Mouse (Mus musculus): ENCODE data around the gene Kcnq1. TPM values are rescaled to one million over a fixed set of nuclear protein-coding genes. Genes with fewer than 3 reads are reported as not detected.

Gene Kcnq1
- total and polyA plus RNA-seq, 2 experiments from 2014 or later: 1.00 to 2.0 TPM

- 84% methylated on average over 5 of the region's 5 CpGs for WGBS
- H3K27me3 ChIP-seq (ENCODE audit: insufficient read depth, low read length): no peaks in the 10 kb centered on the region
- DNase-seq (no peak), ATAC-seq (no peak)
- H3K4me3 ChIP-seq (ENCODE audit: low read depth, low read length): no peak overlapping the region
- H3K9ac ChIP-seq: no peak overlapping the region
- no peak overlapping the region for H3K4me2 ChIP-seq (ENCODE audit: low read depth)
- H3K36me3 ChIP-seq (ENCODE audit: insufficient read depth): no peaks in the 10 kb centered on the region
- H3K27ac ChIP-seq (ENCODE audit: low read depth, low read length): no peak overlapping the region
- no peaks in the 10 kb centered on the region for H3K9me3 ChIP-seq (ENCODE audit: low read length)
- no peak for TF ChIP-seq CTCF (IDR thresholded peaks at IDR 0.05; ENCODE audit: low read depth)
- no peaks in the 10 kb centered on the region for H3K4me1 ChIP-seq (ENCODE audit: insufficient read depth)
Observed at GRCm38 (mm10) chr7:143132815-143133214, 26.7 kb downstream of the Kcnq1 start.

DNA sequence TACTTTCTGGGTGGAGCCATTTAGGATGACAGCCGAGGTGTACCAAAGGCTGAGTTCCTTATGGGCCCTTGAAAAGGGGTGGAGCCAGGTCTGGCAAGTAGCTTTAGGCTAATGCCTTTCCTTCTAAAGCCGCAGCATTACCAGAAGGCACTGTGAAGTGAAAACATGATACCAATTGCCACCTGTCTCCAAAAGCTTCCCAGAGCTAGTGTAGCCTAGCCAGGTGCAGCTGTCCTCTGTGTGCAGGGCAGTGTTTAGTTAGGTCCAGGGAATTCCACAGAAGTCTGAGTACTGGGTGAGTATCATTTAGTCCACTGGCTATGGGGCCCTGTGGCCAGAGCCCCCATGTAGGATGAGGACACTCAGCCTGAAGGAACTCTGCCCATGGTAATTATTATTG lies 30.0 kb downstream of the Kcnq1 start:
- Histone ChIP-seq H3K27ac (ENCODE audit: low read depth, low read length) (no peak overlapping the region), H3K9me3 (ENCODE audit: low read length) (no peaks in the 10 kb centered on the region), H3K4me2 (ENCODE audit: low read depth) (no peak overlapping the region), H3K36me3 (ENCODE audit: insufficient read depth) (no peaks in the 10 kb centered on the region), H3K4me1 (ENCODE audit: insufficient read depth) (no peaks in the 10 kb centered on the region), H3K9ac (no peak overlapping the region), H3K27me3 (ENCODE audit: insufficient read depth, low read length) (no peaks in the 10 kb centered on the region), H3K4me3 (ENCODE audit: low read depth, low read length) (no peak overlapping the region)
- ATAC-seq (no peak), DNase-seq (no peak)
- WGBS: 75% methylated on average over 2 of the region's 2 CpGs
- TF ChIP-seq CTCF (IDR thresholded peaks at IDR 0.05; ENCODE audit: low read depth): no peak

DNA sequence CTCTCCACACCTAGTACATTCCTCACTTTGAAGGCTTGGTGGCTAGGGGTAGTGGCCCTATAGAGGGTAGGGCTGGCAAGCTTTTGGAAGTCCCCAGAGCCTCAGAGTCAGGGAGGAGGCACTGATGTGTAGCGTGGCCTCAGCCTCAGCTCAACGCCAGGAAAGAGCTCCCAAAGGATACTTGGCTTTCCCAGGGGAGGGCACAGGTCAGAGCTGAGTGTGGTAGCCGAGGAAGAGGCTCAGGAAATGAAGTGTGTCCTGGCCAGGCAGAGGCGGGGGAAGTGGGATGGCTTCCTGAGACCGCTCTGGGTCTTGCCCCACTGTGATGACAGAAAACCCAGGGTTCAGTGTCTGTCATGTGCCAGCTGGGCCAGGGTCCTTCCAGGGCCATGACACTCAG lies 30.4 kb downstream of the Kcnq1 start:
- TF ChIP-seq CTCF (IDR thresholded peaks at IDR 0.05; ENCODE audit: low read depth): no peak
- WGBS: 70% methylated on average over 5 of the region's 5 CpGs

GRCm38 (mm10) chr7:143138789-143139188 lies 32.6 kb downstream of the Kcnq1 start:
- ATAC-seq (no peak), DNase-seq (peak; percentile 38)
- H3K4me2 ChIP-seq (ENCODE audit: low read depth): no peak overlapping the region
- TF ChIP-seq CTCF (IDR thresholded peaks at IDR 0.05; ENCODE audit: low read depth): peak; percentile 63
- no peaks in the 10 kb centered on the region for H3K9me3 ChIP-seq (ENCODE audit: low read length)
- no peaks in the 10 kb centered on the region for H3K27me3 ChIP-seq (ENCODE audit: insufficient read depth, low read length)
- no peak overlapping the region for H3K9ac ChIP-seq
- no peak overlapping the region for H3K27ac ChIP-seq (ENCODE audit: low read depth, low read length)
- H3K4me3 ChIP-seq (ENCODE audit: low read depth, low read length): no peak overlapping the region
- H3K36me3 ChIP-seq (ENCODE audit: insufficient read depth): no peaks in the 10 kb centered on the region
- no peaks in the 10 kb centered on the region for H3K4me1 ChIP-seq (ENCODE audit: insufficient read depth)
- WGBS: 15% methylated on average over 1 of the region's 1 CpGs

More for the DNA sequence above, 30.4 kb downstream of the Kcnq1 start:
- no peak overlapping the region for H3K9ac ChIP-seq
- ATAC-seq: no peak
- DNase-seq: no peak
- no peaks in the 10 kb centered on the region for H3K36me3 ChIP-seq (ENCODE audit: insufficient read depth)
- no peaks in the 10 kb centered on the region for H3K27me3 ChIP-seq (ENCODE audit: insufficient read depth, low read length)
- no peaks in the 10 kb centered on the region for H3K9me3 ChIP-seq (ENCODE audit: low read length)
- no peak overlapping the region for H3K4me3 ChIP-seq (ENCODE audit: low read depth, low read length)
- H3K4me1 ChIP-seq (ENCODE audit: insufficient read depth): no peaks in the 10 kb centered on the region
- H3K27ac ChIP-seq (ENCODE audit: low read depth, low read length): no peak overlapping the region
- H3K4me2 ChIP-seq (ENCODE audit: low read depth): no peak overlapping the region

DNA sequence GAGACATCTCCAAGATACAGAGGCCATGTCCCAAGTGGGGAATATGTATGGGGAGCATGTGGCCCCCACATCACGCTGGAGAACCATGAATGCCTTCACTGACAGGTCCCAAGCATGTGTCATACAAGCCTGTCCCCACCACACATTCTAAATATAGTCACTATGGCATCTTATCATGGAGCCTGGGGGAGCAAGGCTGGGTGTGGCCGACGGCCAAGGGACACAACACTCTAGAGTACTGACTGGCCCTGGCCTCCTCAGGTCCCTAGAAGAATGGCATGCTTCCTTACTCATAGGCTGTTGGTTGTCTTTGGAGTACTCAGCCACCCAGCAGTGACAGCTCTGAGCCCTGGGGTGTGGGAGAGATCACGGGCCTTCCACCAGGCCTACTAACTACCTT lies 33.8 kb downstream of the Kcnq1 start:
- H3K4me2 ChIP-seq (ENCODE audit: low read depth): no peak overlapping the region
- DNase-seq (no peak), ATAC-seq (no peak)
- no peak overlapping the region for H3K27ac ChIP-seq (ENCODE audit: low read depth, low read length)
- WGBS: 80% methylated on average over 4 of the region's 4 CpGs
- no peaks in the 10 kb centered on the region for H3K9me3 ChIP-seq (ENCODE audit: low read length)
- H3K9ac ChIP-seq: no peak overlapping the region
- no peak overlapping the region for H3K4me3 ChIP-seq (ENCODE audit: low read depth, low read length)
- no peak for TF ChIP-seq CTCF (IDR thresholded peaks at IDR 0.05; ENCODE audit: low read depth)
- no peaks in the 10 kb centered on the region for H3K27me3 ChIP-seq (ENCODE audit: insufficient read depth, low read length)
- no peaks in the 10 kb centered on the region for H3K4me1 ChIP-seq (ENCODE audit: insufficient read depth)
- H3K36me3 ChIP-seq (ENCODE audit: insufficient read depth): no peaks in the 10 kb centered on the region

DNA sequence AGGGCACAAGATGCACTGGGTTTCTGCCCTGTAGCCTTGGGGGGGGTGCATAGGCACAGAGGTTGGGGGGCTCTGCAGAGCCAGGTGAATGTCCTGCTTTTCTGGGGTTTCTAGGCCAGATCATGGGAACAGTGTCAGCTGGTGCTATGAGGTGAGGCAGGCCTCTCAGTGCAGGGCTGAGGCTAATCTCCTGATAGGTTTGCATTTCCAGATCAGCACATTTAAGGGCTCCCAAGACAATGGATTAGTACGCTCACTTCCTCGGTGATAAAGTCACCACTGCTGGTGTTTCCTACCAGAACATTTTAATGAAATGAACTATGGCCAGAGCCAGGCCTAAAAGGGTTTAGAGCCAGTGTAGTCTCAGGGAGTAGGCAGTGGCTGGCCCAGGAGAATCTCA lies 36.5 kb downstream of the Kcnq1 start:
- H3K27ac ChIP-seq (ENCODE audit: low read depth, low read length): no peak overlapping the region
- H3K9me3 ChIP-seq (ENCODE audit: low read length): no peaks in the 10 kb centered on the region
- ATAC-seq: no peak
- no peak overlapping the region for H3K4me3 ChIP-seq (ENCODE audit: low read depth, low read length)
- no peaks in the 10 kb centered on the region for H3K27me3 ChIP-seq (ENCODE audit: insufficient read depth, low read length)
- H3K4me1 ChIP-seq (ENCODE audit: insufficient read depth): no peaks in the 10 kb centered on the region
- no peak overlapping the region for H3K9ac ChIP-seq
- no peak for DNase-seq
- 90% methylated on average over 2 of the region's 2 CpGs for WGBS
- TF ChIP-seq CTCF (IDR thresholded peaks at IDR 0.05; ENCODE audit: low read depth): no peak
- no peak overlapping the region for H3K4me2 ChIP-seq (ENCODE audit: low read depth)
- no peaks in the 10 kb centered on the region for H3K36me3 ChIP-seq (ENCODE audit: insufficient read depth)

DNA sequence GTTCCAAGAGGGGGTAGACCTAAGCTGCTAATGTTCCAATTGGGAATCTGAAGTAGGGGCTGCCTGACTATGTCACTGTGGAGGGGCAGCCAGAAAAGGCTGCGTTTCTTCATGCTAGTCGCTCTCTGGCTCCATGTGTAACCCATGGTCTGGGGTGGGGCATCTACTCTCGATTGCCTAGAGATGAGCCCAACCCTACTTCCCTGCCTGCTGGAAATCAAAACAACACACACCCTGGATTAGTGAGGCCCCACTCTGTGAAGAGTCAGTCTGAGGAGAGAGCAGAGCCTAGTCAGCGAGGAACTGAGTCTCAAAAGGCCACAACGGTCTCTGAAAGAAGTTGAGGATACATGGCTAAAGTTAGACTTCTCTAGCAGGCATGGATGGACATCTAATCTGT lies 40.9 kb downstream of the Kcnq1 start:
- H3K4me2 ChIP-seq (ENCODE audit: low read depth): no peak overlapping the region
- ATAC-seq: no peak
- 86% methylated on average over 5 of the region's 5 CpGs for WGBS

DNA sequence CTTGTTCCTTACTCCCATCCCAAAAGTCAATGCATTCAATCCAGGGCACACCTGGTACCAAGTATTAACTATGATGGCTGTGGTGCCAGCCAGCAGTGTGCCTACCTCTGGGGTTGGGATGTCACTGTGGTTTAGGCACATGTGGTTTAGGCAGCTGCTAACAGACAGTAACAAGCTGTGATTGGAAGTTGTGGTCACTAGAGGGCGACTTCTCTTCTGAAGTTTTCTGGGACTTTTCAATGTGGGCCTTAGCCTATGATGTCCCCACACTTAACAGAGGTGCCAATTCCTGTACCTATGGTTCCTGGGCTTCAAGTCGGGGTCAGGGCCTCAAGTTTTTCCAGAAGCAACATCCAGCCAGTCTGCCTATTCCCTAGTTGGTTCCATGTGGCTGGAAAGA lies 45.0 kb downstream of the Kcnq1 start:
- Histone ChIP-seq H3K27ac (ENCODE audit: low read depth, low read length) (no peak overlapping the region), H3K4me2 (ENCODE audit: low read depth) (no peak overlapping the region), H3K27me3 (ENCODE audit: insufficient read depth, low read length) (no peaks in the 10 kb centered on the region; the same call in 1 of the 2 replicates), H3K4me3 (ENCODE audit: low read depth, low read length) (no peak overlapping the region), H3K9me3 (ENCODE audit: low read length) (no peaks in the 10 kb centered on the region), H3K36me3 (ENCODE audit: insufficient read depth) (no peaks in the 10 kb centered on the region), H3K4me1 (ENCODE audit: insufficient read depth) (peaks cover 3% of the 10 kb centered on the region; the same call in 1 of the 2 replicates), H3K9ac (no peak overlapping the region)
- 13% methylated on average over 2 of the region's 2 CpGs for WGBS
- ATAC-seq (no peak), DNase-seq (peak; percentile 52)
- peak; percentile 66 for TF ChIP-seq CTCF (IDR thresholded peaks at IDR 0.05; ENCODE audit: low read depth)

More for the DNA sequence above, 40.9 kb downstream of the Kcnq1 start:
- Histone ChIP-seq H3K4me3 (ENCODE audit: low read depth, low read length) (no peak overlapping the region), H3K9me3 (ENCODE audit: low read length) (no peaks in the 10 kb centered on the region), H3K4me1 (ENCODE audit: insufficient read depth) (no peaks in the 10 kb centered on the region), H3K27me3 (ENCODE audit: insufficient read depth, low read length) (no peaks in the 10 kb centered on the region), H3K9ac (no peak overlapping the region), H3K27ac (ENCODE audit: low read depth, low read length) (no peak overlapping the region), H3K36me3 (ENCODE audit: insufficient read depth) (no peaks in the 10 kb centered on the region)
- DNase-seq: no peak
- no peak for TF ChIP-seq CTCF (IDR thresholded peaks at IDR 0.05; ENCODE audit: low read depth)
